Mouse (Mus musculus): ENCODE data around the gene Gm8369. TPM values are rescaled to one million over a fixed set of nuclear protein-coding genes. Genes with fewer than 3 reads are reported as not detected.
"Not testable (repeated sequence)": the region's sequence is repeated elsewhere in the genome, so short reads cannot be mapped to it uniquely, and the experiment has no call there.

Gm8369 gene
- polyA plus RNA-seq, 1 experiment from 2014 or later = not detected

DNA sequence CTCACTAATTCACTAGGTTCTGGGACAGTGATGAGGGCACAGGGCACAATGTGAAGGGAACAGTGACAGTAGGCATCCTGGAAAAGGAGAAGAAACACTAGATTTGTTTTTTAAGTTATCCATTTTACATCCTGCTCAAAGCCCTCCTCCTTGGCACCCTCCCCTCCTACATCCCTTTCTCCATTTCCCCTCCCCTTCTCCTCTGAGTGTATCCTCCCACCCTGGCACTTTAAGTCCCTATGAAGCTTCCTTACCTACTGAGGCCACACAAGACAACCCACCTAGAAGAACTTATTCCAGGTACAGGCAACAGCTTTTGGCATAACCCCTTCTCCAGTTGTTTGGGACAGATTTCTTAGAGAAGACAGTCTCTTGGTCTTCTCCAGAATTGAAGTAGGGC is 30.5 kb downstream of the Gm8369 start, which contains the start of gene Ms4a6b:
Ms4a6b (plus strand) TSS at position 267 of the 400 bp plus-strand sequence.
- no peak within 1 kb of the TSS for H3K27ac ChIP-seq (replicated peaks in 1 of 2; ENCODE audit: control insufficient read depth in 1 of 2, insufficient read depth in 1 of 2, low read depth in 2 of 2, low read length in 2 of 2)
- H3K4me2 ChIP-seq (ENCODE audit: low read length) = no peak within 1 kb of the TSS
- no peak within 1 kb of the TSS for H3K9ac ChIP-seq (ENCODE audit: low read length)
- no peak within 1 kb of the TSS for H3K4me3 ChIP-seq (ENCODE audit: control insufficient read depth in 1 of 2, insufficient read depth in 1 of 2, low read depth in 1 of 2, low read length in 2 of 2)
- ATAC-seq (ENCODE audit: insufficient number of reproducible peaks, insufficient read depth, low FRiP score, low read depth) = no peak
- no peaks in the 10 kb centered on the region for H3K27me3 ChIP-seq (ENCODE audit: control insufficient read depth, insufficient read depth, low read length)
- H3K36me3 ChIP-seq (ENCODE audit: control insufficient read depth, insufficient read depth, low read length) = no peaks in the 10 kb centered on the region
- H3K4me1 ChIP-seq (ENCODE audit: control insufficient read depth in 2 of 2, insufficient read depth in 2 of 2, low read length in 2 of 2) = no peaks in the 10 kb centered on the region
- H3K9me3 ChIP-seq (ENCODE audit: control insufficient read depth, low read length) = no peaks in the 10 kb centered on the region

- Histone ChIP-seq H3K27me3 (ENCODE audit: control insufficient read depth, insufficient read depth, low read length) (no peaks in the 10 kb centered on the region), H3K4me3 (ENCODE audit: control insufficient read depth in 1 of 2, insufficient read depth in 1 of 2, low read depth in 1 of 2, low read length in 2 of 2) (no peak overlapping the region), H3K9me3 (ENCODE audit: control insufficient read depth, low read length) (no peaks in the 10 kb centered on the region), H3K36me3 (ENCODE audit: control insufficient read depth, insufficient read depth, low read length) (no peaks in the 10 kb centered on the region), H3K9ac (ENCODE audit: low read length) (no peak overlapping the region), H3K4me2 (ENCODE audit: low read length) (no peak overlapping the region), H3K4me1 (ENCODE audit: control insufficient read depth in 2 of 2, insufficient read depth in 2 of 2, low read length in 2 of 2) (no peaks in the 10 kb centered on the region), H3K27ac (replicated peaks in 1 of 2; ENCODE audit: control insufficient read depth in 1 of 2, insufficient read depth in 1 of 2, low read depth in 2 of 2, low read length in 2 of 2) (no peak overlapping the region)
- ATAC-seq (ENCODE audit: insufficient number of reproducible peaks, insufficient read depth, low FRiP score, low read depth) = no peak
- 52% methylated on average over 4 of the region's 4 CpGs for WGBS
These were observed 31.1 kb downstream of the Gm8369 start for GRCm38 (mm10) chr19:11516845-11517244.

GRCm38 (mm10) chr19:11517373-11517772 is 31.6 kb downstream of the Gm8369 start:
- not testable (repeated sequence) for H3K27ac ChIP-seq (replicated peaks in 1 of 2; ENCODE audit: control insufficient read depth in 1 of 2, insufficient read depth in 1 of 2, low read depth in 2 of 2, low read length in 2 of 2); H3K27me3 ChIP-seq (ENCODE audit: control insufficient read depth, insufficient read depth, low read length); H3K4me2 ChIP-seq (ENCODE audit: low read length); H3K36me3 ChIP-seq (ENCODE audit: control insufficient read depth, insufficient read depth, low read length); H3K9me3 ChIP-seq (ENCODE audit: control insufficient read depth, low read length); ATAC-seq (ENCODE audit: insufficient number of reproducible peaks, insufficient read depth, low FRiP score, low read depth); H3K4me3 ChIP-seq (ENCODE audit: control insufficient read depth in 1 of 2, insufficient read depth in 1 of 2, low read depth in 1 of 2, low read length in 2 of 2); H3K4me1 ChIP-seq (ENCODE audit: control insufficient read depth in 2 of 2, insufficient read depth in 2 of 2, low read length in 2 of 2); H3K9ac ChIP-seq (ENCODE audit: low read length)
- whole genome bisulfite sequencing = 18% methylated on average over 1 of the region's 1 CpGs

DNA sequence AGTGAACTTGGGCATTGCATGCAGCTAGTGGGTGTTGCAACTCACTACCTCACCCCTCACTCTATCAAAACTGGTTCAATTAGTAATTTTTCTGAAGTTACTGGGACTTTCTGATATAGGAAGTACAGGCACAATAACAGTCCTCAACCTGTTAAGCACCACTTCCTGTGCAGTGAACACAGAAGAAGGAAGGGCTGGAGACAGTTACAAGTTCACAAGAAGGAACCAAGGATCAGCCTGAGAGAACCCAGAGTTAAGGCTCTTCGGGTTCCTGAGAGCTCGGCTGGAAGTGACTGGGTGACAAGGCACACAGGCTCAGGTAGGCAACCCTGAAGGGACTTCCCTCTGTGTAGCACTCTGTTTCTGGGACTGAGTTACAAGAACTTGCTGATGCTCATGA is 32.6 kb downstream of the Gm8369 start:
- not testable (repeated sequence) for H3K4me1 ChIP-seq (ENCODE audit: control insufficient read depth in 2 of 2, insufficient read depth in 2 of 2, low read length in 2 of 2); H3K9ac ChIP-seq (ENCODE audit: low read length); H3K4me2 ChIP-seq (ENCODE audit: low read length); H3K4me3 ChIP-seq (ENCODE audit: control insufficient read depth in 1 of 2, insufficient read depth in 1 of 2, low read depth in 1 of 2, low read length in 2 of 2); ATAC-seq (ENCODE audit: insufficient number of reproducible peaks, insufficient read depth, low FRiP score, low read depth); H3K27me3 ChIP-seq (ENCODE audit: control insufficient read depth, insufficient read depth, low read length); H3K27ac ChIP-seq (replicated peaks in 1 of 2; ENCODE audit: control insufficient read depth in 1 of 2, insufficient read depth in 1 of 2, low read depth in 2 of 2, low read length in 2 of 2); H3K36me3 ChIP-seq (ENCODE audit: control insufficient read depth, insufficient read depth, low read length); H3K9me3 ChIP-seq (ENCODE audit: control insufficient read depth, low read length)
- WGBS = 72% methylated on average over 2 of the region's 2 CpGs

- Histone ChIP-seq H3K27me3 (ENCODE audit: control insufficient read depth, insufficient read depth, low read length) (no peaks in the 10 kb centered on the region), H3K9ac (ENCODE audit: low read length) (no peak overlapping the region), H3K27ac (replicated peaks in 1 of 2; ENCODE audit: control insufficient read depth in 1 of 2, insufficient read depth in 1 of 2, low read depth in 2 of 2, low read length in 2 of 2) (no peak overlapping the region), H3K4me3 (ENCODE audit: control insufficient read depth in 1 of 2, insufficient read depth in 1 of 2, low read depth in 1 of 2, low read length in 2 of 2) (no peak overlapping the region), H3K36me3 (ENCODE audit: control insufficient read depth, insufficient read depth, low read length) (no peaks in the 10 kb centered on the region), H3K9me3 (ENCODE audit: control insufficient read depth, low read length) (no peaks in the 10 kb centered on the region), H3K4me1 (ENCODE audit: control insufficient read depth in 2 of 2, insufficient read depth in 2 of 2, low read length in 2 of 2) (no peaks in the 10 kb centered on the region), H3K4me2 (ENCODE audit: low read length) (no peak overlapping the region)
- no peak for ATAC-seq (ENCODE audit: insufficient number of reproducible peaks, insufficient read depth, low FRiP score, low read depth)
- WGBS = 73% methylated on average over 3 of the region's 3 CpGs
These were observed 34.4 kb downstream of the Gm8369 start for GRCm38 (mm10) chr19:11520146-11520545.

DNA sequence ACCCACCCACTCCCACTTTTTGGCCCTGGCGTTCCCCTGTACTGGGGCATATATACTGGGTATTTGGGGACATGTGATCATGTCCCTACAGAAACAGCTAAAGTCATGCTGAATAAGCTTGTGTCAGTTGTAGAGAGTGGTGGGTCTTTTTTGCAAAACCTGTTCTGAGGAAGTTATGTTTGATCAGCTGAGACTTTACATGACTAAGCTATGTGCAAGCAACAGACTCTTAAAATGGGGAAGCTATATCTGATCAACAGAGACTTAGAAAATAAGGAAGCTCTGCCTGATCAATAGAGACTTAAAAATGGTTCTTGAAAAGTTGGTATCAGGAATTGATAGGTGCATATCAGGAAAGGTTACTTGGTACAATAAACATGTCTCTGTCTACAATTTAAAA is 47.7 kb downstream of the Gm8369 start:
- ATAC-seq (ENCODE audit: insufficient number of reproducible peaks, insufficient read depth, low FRiP score, low read depth) = no peak
- H3K9me3 ChIP-seq (ENCODE audit: control insufficient read depth, low read length) = no peaks in the 10 kb centered on the region
- H3K4me3 ChIP-seq (ENCODE audit: control insufficient read depth in 1 of 2, insufficient read depth in 1 of 2, low read depth in 1 of 2, low read length in 2 of 2) = no peak overlapping the region
- H3K27me3 ChIP-seq (ENCODE audit: control insufficient read depth, insufficient read depth, low read length) = no peaks in the 10 kb centered on the region
- WGBS = 84% methylated on average over 1 of the region's 1 CpGs
- H3K4me2 ChIP-seq (ENCODE audit: low read length) = no peak overlapping the region
- no peak overlapping the region for H3K9ac ChIP-seq (ENCODE audit: low read length)
- no peaks in the 10 kb centered on the region; a peak in 1 of 4 replicates for H3K4me1 ChIP-seq (ENCODE audit: control insufficient read depth in 2 of 2, insufficient read depth in 2 of 2, low read length in 2 of 2)
- H3K36me3 ChIP-seq (ENCODE audit: control insufficient read depth, insufficient read depth, low read length) = no peaks in the 10 kb centered on the region
- H3K27ac ChIP-seq (replicated peaks in 1 of 2; ENCODE audit: control insufficient read depth in 1 of 2, insufficient read depth in 1 of 2, low read depth in 2 of 2, low read length in 2 of 2) = no peak overlapping the region

GRCm38 (mm10) chr19:11533888-11534445 is 48.2 kb downstream of the Gm8369 start:
- no peak overlapping the region for H3K27ac ChIP-seq (replicated peaks in 1 of 2; ENCODE audit: control insufficient read depth in 1 of 2, insufficient read depth in 1 of 2, low read depth in 2 of 2, low read length in 2 of 2)
- no peak overlapping the region for H3K4me3 ChIP-seq (ENCODE audit: control insufficient read depth in 1 of 2, insufficient read depth in 1 of 2, low read depth in 1 of 2, low read length in 2 of 2)
- H3K9me3 ChIP-seq (ENCODE audit: control insufficient read depth, low read length) = no peaks in the 10 kb centered on the region
- H3K4me2 ChIP-seq (ENCODE audit: low read length) = no peak overlapping the region
- H3K9ac ChIP-seq (ENCODE audit: low read length) = no peak overlapping the region
- no peaks in the 10 kb centered on the region for H3K27me3 ChIP-seq (ENCODE audit: control insufficient read depth, insufficient read depth, low read length)
- no peaks in the 10 kb centered on the region; a peak in 1 of 4 replicates for H3K4me1 ChIP-seq (ENCODE audit: control insufficient read depth in 2 of 2, insufficient read depth in 2 of 2, low read length in 2 of 2)
- no peaks in the 10 kb centered on the region for H3K36me3 ChIP-seq (ENCODE audit: control insufficient read depth, insufficient read depth, low read length)
- 46% methylated on average over 2 of the region's 2 CpGs for WGBS
- ATAC-seq (ENCODE audit: insufficient number of reproducible peaks, insufficient read depth, low FRiP score, low read depth) = no peak

- no peak within 1 kb of the TSS for H3K4me2 ChIP-seq (ENCODE audit: low read length)
- no peaks in the 10 kb centered on the region for H3K9me3 ChIP-seq (ENCODE audit: control insufficient read depth, low read length)
- no peak within 1 kb of the TSS for H3K4me3 ChIP-seq (ENCODE audit: control insufficient read depth in 1 of 2, insufficient read depth in 1 of 2, low read depth in 1 of 2, low read length in 2 of 2)
- WGBS = 4% methylated on average over 7 of the region's 7 CpGs
- H3K27me3 ChIP-seq (ENCODE audit: control insufficient read depth, insufficient read depth, low read length) = no peaks in the 10 kb centered on the region
- no peak within 1 kb of the TSS for H3K9ac ChIP-seq (ENCODE audit: low read length)
- no peaks in the 10 kb centered on the region for H3K36me3 ChIP-seq (ENCODE audit: control insufficient read depth, insufficient read depth, low read length)
- no peak within 1 kb of the TSS for H3K27ac ChIP-seq (replicated peaks in 1 of 2; ENCODE audit: control insufficient read depth in 1 of 2, insufficient read depth in 1 of 2, low read depth in 2 of 2, low read length in 2 of 2)
- no peaks in the 10 kb centered on the region; a peak in 1 of 4 replicates for H3K4me1 ChIP-seq (ENCODE audit: control insufficient read depth in 2 of 2, insufficient read depth in 2 of 2, low read length in 2 of 2)
- ATAC-seq (ENCODE audit: insufficient number of reproducible peaks, insufficient read depth, low FRiP score, low read depth) = no peak
These were observed 50.9 kb downstream of the Gm8369 start, which contains the start of gene Ms4a4d for GRCm38 (mm10) chr19:11536593-11536992. Ms4a4d (plus strand) TSS chr19:11536801.
